8 mouse cellular contexts compared by ENCODE assay signal in genomic region chr17:33781124-33781977, GRCm38 (mm10). TPM values are rescaled to one million over a fixed set of nuclear protein-coding genes. Genes with fewer than 3 reads are reported as not detected.
DNase-seq lines count a peak whose midpoint lies in the region; ATAC-seq and TF ChIP-seq lines count a peak whose summit lies in the region.

Gene Angptl4 (minus strand): TSS chr17:33781830.

- peak; percentile 79 for DNase-seq in 416B (ENCODE audit: low read depth)
- peak; percentile 76 for DNase-seq in adrenal gland, adult 8-10 months
- DNase-seq in kidney, postnatal 0 days (ENCODE audit: low spot score), result peak; percentile 74
- DNase-seq in liver, embryonic 14.5 days (ENCODE audit: low read depth in 3 of 3, low spot score in 3 of 3), result peak; percentile 41 to 57 (median 55)
- peak; percentile 76 for DNase-seq in neural tube, embryonic 10.5 days (ENCODE audit: extremely low spot score, low spot score)
- peak; percentile 61 for DNase-seq in stomach, postnatal 0 days (ENCODE audit: low spot score)

- no peaks in the 10 kb centered on the region for H3K9me3 ChIP-seq in heart, embryonic 13.5 days
- H3K9me3 ChIP-seq in kidney, postnatal 0 days (replicated peaks; ENCODE audit: low read length), result no peaks in the 10 kb centered on the region
- no peaks in the 10 kb centered on the region for H3K9me3 ChIP-seq in liver, embryonic 14.5 days (ENCODE audit: control insufficient read depth, low read length)
- no peaks in the 10 kb centered on the region for H3K9me3 ChIP-seq in stomach, postnatal 0 days (ENCODE audit: control insufficient read depth, low read length)

- peak within 1 kb of the TSS; percentile 79 for H3K4me2 ChIP-seq in heart, embryonic 13.5 days
- H3K4me2 ChIP-seq in kidney, postnatal 0 days (ENCODE audit: low read length), result peak within 1 kb of the TSS; percentile 81
- H3K4me2 ChIP-seq in liver, embryonic 14.5 days (ENCODE audit: low read depth), result peak within 1 kb of the TSS; percentile 84
- H3K4me2 ChIP-seq in stomach, postnatal 0 days (replicated peaks; ENCODE audit: low read depth), result peak within 1 kb of the TSS; percentile 75

- TF ChIP-seq CTCF in kidney, postnatal 0 days (IDR thresholded peaks at IDR 0.05; ENCODE audit: low read depth), result no peak
- no peak for TF ChIP-seq CTCF in liver, embryonic 14.5 days (IDR thresholded peaks at IDR 0.05; ENCODE audit: low read depth)
- TF ChIP-seq CTCF in stomach, postnatal 0 days (IDR thresholded peaks at IDR 0.05; ENCODE audit: low read depth), result peak; percentile 22; the same call in 1 of the 2 replicates

- H3K27ac ChIP-seq in heart, embryonic 13.5 days (replicated peaks), result peak within 1 kb of the TSS; percentile 90
- H3K27ac ChIP-seq in kidney, postnatal 0 days, result peak within 1 kb of the TSS; percentile 82
- no peak within 1 kb of the TSS; the same call in 1 of the 2 replicates for H3K27ac ChIP-seq in liver, embryonic 14.5 days
- peak within 1 kb of the TSS; percentile 84 for H3K27ac ChIP-seq in stomach, postnatal 0 days (replicated peaks)

- H3K27me3 ChIP-seq in heart, embryonic 13.5 days (replicated peaks), result peaks cover 19% of the 10 kb centered on the region
- H3K27me3 ChIP-seq in kidney, postnatal 0 days (ENCODE audit: insufficient read depth, low read length), result no peaks in the 10 kb centered on the region
- H3K27me3 ChIP-seq in liver, embryonic 14.5 days (ENCODE audit: control insufficient read depth, insufficient read depth, low read length), result no peaks in the 10 kb centered on the region
- H3K27me3 ChIP-seq in stomach, postnatal 0 days (ENCODE audit: control insufficient read depth, insufficient read depth, low read length), result no peaks in the 10 kb centered on the region

- ATAC-seq in erythroblast, adult 5-6 weeks (replicated peaks; ENCODE audit: low FRiP score, poor library complexity, severe bottlenecking), result peak; percentile 60
- ATAC-seq in heart, embryonic 13.5 days (ENCODE audit: extremely low read depth, insufficient number of reproducible peaks, low FRiP score, low TSS enrichment), result peak; percentile 26; the same call in 1 of the 2 replicates
- peak; percentile 73 for ATAC-seq in kidney, postnatal 0 days (replicated peaks; ENCODE audit: low FRiP score, low read depth)
- ATAC-seq in liver, embryonic 14.5 days (ENCODE audit: insufficient read depth), result peak; percentile 87
- peak; percentile 76 for ATAC-seq in stomach, postnatal 0 days (ENCODE audit: low FRiP score, low TSS enrichment)

- peak within 1 kb of the TSS; percentile 54 for H3K4me3 ChIP-seq in heart, embryonic 13.5 days
- H3K4me3 ChIP-seq in kidney, postnatal 0 days (replicated peaks; ENCODE audit: low read depth, low read length), result peak within 1 kb of the TSS; percentile 39
- peak within 1 kb of the TSS; percentile 46 to 57 for H3K4me3 ChIP-seq in liver, embryonic 14.5 days (ENCODE audit: insufficient read depth in 1 of 2, low read depth in 2 of 2, low read length in 2 of 2)
- H3K4me3 ChIP-seq in stomach, postnatal 0 days (ENCODE audit: low read depth, low read length), result peak within 1 kb of the TSS; percentile 43

- peaks cover 18% of the 10 kb centered on the region for H3K36me3 ChIP-seq in heart, embryonic 13.5 days
- H3K36me3 ChIP-seq in kidney, postnatal 0 days (ENCODE audit: insufficient read depth, low read length), result peaks cover 3% of the 10 kb centered on the region; the same call in 1 of the 2 replicates
- peaks cover 16% of the 10 kb centered on the region for H3K36me3 ChIP-seq in liver, embryonic 14.5 days (replicated peaks; ENCODE audit: control insufficient read depth, insufficient read depth, low read depth)
- no peaks in the 10 kb centered on the region for H3K36me3 ChIP-seq in stomach, postnatal 0 days (ENCODE audit: control insufficient read depth, insufficient read depth, low read length)

- 2% methylated on average over 50 of the region's 50 CpGs for WGBS in heart, embryonic 13.5 days
- 1% methylated on average over 50 of the region's 50 CpGs for WGBS in kidney, postnatal 0 days
- WGBS in liver, embryonic 14.5 days (ENCODE audit: insufficient replicate concordance), result 1% methylated on average over 50 of the region's 50 CpGs
- WGBS in stomach, postnatal 0 days, result 1% methylated on average over 48 of the region's 50 CpGs

- peak within 1 kb of the TSS; percentile 79 for H3K9ac ChIP-seq in heart, embryonic 13.5 days
- H3K9ac ChIP-seq in kidney, postnatal 0 days (ENCODE audit: low read depth, low read length), result peak within 1 kb of the TSS; percentile 65
- H3K9ac ChIP-seq in liver, embryonic 14.5 days (replicated peaks), result peak within 1 kb of the TSS; percentile 58
- peak within 1 kb of the TSS; percentile 69 for H3K9ac ChIP-seq in stomach, postnatal 0 days (ENCODE audit: low read length)

- TF ChIP-seq EP300 in liver, embryonic 14.5 days (IDR thresholded peaks at IDR 0.05; ENCODE audit: low read depth), result no peak
- TF ChIP-seq EP300 in stomach, postnatal 0 days (optimal IDR thresholded peaks at IDR 0.05), result no peak

- H3K4me1 ChIP-seq in heart, embryonic 13.5 days, result peaks cover 73% of the 10 kb centered on the region
- peaks cover 42% of the 10 kb centered on the region for H3K4me1 ChIP-seq in kidney, postnatal 0 days (replicated peaks; ENCODE audit: insufficient read depth, low read length)
- peaks cover 9 to 28% of the 10 kb centered on the region in 2 experiments for H3K4me1 ChIP-seq in liver, embryonic 14.5 days (replicated peaks; ENCODE audit: control insufficient read depth in 2 of 2, insufficient read depth in 2 of 2, low read length in 1 of 2)
- peaks cover 31% of the 10 kb centered on the region for H3K4me1 ChIP-seq in stomach, postnatal 0 days (replicated peaks; ENCODE audit: control insufficient read depth, insufficient read depth)

RNA-seq across cellular contexts. Expression of gene Angptl4, which starts in this region (rescaled TPM):
- total RNA-seq in adrenal gland, adult 8-10 months (2022), result 10 to 100 TPM; 37.2 to 78.4 (median 46.3) TPM
- total RNA-seq in erythroblast, adult 5-6 weeks (2015; ENCODE audit: low replicate concordance), result 0.96 and 1.5 TPM in 2 replicates
- 1.1 and 4.3 TPM in 2 replicates for total RNA-seq in erythroblast, adult 5-6 weeks (2017; ENCODE audit: low replicate concordance)
- 17.0 and 17.8 TPM in 2 replicates for polyA plus RNA-seq in heart, embryonic 13.5 days (2015; fragmentation: Nextera tagmentation; extraction: Ambion mirVana)
- 51.4 and 58.9 TPM in 2 replicates for polyA plus RNA-seq in kidney, postnatal 0 days (2015; fragmentation: Nextera tagmentation; extraction: Ambion mirVana)
- polyA plus RNA-seq in liver, embryonic 14.5 days (2012; rRNA removed), result 6.1 and 6.3 TPM in 2 replicates
- polyA plus RNA-seq in liver, embryonic 14.5 days (2014; fragmentation: Nextera tagmentation; extraction: Ambion mirVana), result 12.8 and 15.2 TPM in 2 replicates
- 31.3 and 42.4 TPM in 2 replicates for polyA plus RNA-seq in stomach, postnatal 0 days (2015; fragmentation: Nextera tagmentation; extraction: Ambion mirVana)

Comparison
In these comparisons a context has a peak if more than half of its experiments do, and no peak if none do; other contexts are left out.
1. RNA of gene Angptl4 (total RNA-seq): 37.2 to 78.4 TPM in adrenal gland, adult 8-10 months; 0.96 to 4.3 TPM in erythroblast, adult 5-6 weeks; every median in the first group is over 4 times any median in the second.
2. ATAC-seq: peak in every context shown above with its lines; median percentile 87 in liver, embryonic 14.5 days; 76 in stomach, postnatal 0 days; 73 in kidney, postnatal 0 days; 60 in erythroblast, adult 5-6 weeks; 26 in heart, embryonic 13.5 days.
3. Peak in every context shown above with its lines, with median percentiles within 50 percentile points of each other: DNase-seq, H3K4me2 ChIP-seq, H3K4me3 ChIP-seq and H3K9ac ChIP-seq.